ENCODE assay signal across 9 mouse cellular contexts in the genomic region with DNA sequence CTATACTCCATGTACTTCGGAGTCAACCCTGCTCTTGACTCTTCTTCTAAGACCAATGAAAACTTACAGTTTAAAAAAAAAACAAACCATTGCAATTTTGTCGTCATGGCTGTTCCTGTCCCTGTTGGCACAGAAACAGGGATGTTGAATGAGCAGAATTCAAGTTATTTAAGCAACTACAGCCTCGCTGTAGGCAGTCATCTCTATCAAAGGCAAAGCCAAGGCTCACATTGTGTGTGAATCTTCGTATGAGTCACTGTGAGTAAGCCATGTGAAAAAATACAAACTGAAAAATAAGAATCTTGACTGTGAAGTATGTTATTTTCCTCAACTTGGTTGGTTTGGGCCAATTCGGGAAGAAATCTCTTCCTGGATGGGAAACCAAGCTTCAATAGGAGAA.
"Had no signal": no experiment of that assay in that cellular context is flagged by ENCODE, and none has a peak within 500 bp of the region (broad histone marks: within the 10 kb centered on the region; RNA-seq: fewer than 3 reads in every experiment).

No protein-coding gene starts in this region.

- DNase-seq: kidney, adult 18-20 months; kidney, postnatal 10 days; kidney, postnatal 4 days; lung, embryonic 14.5 days; lung, postnatal 10 days; lung, postnatal 4 days; midbrain, embryonic 14.5 days; right cerebral cortex, postnatal 14 days; thymus, postnatal 4 days had no signal
